Comparison of ENCODE assay signal across 20 mouse cellular contexts in the genomic region with DNA sequence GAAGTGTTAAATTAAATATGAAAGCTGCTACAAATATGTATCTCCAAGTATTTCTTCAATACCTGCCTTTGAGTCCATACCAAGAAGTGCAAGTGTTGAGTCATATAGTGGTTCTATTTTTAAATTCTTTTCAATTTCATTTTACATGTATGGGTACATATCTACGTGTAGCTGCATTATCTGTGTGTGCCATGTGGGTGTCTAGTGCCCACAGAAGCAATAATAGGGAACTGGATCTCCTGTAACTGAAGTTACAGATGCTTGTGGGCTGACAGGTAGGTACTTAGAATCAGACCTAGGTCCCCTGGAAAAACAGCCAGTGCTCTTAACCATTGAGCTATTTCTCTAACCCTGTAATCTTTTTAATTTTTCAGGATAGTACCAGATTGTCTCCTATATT.
"Had no signal": no experiment of that assay in that cellular context is flagged by ENCODE, and none has a peak within 500 bp of the region (broad histone marks: within the 10 kb centered on the region; RNA-seq: fewer than 3 reads in every experiment).

No protein-coding gene starts in this region.

- H3K36me3 ChIP-seq: liver, embryonic 15.5 days; midbrain, embryonic 10.5 days; midbrain, embryonic 13.5 days; neural tube, embryonic 13.5 days; stomach, embryonic 15.5 days had no signal

- DNase-seq: kidney, adult 18-20 months; kidney, adult 9 months; kidney, postnatal 14 days; kidney, postnatal 4 days; layer of hippocampus, postnatal 36 days; lung, adult 2 months; lung, postnatal 14 days; lung, postnatal 4 days; retina, postnatal 1 day; right cerebral cortex, postnatal 25 days; spleen, adult 18-20 months; thymus, postnatal 25 days had no signal

- H3K9ac ChIP-seq: liver, embryonic 15.5 days; midbrain, embryonic 13.5 days; neural tube, embryonic 13.5 days; stomach, embryonic 15.5 days had no signal

- H3K27me3 ChIP-seq: liver, embryonic 15.5 days; midbrain, embryonic 13.5 days; neural tube, embryonic 13.5 days; stomach, embryonic 15.5 days had no signal

- H3K27ac ChIP-seq: left cerebral cortex, adult 2 months; liver, embryonic 15.5 days; midbrain, embryonic 10.5 days; midbrain, embryonic 13.5 days; neural tube, embryonic 13.5 days; stomach, embryonic 15.5 days had no signal

- H3K4me2 ChIP-seq: liver, embryonic 15.5 days; midbrain, embryonic 13.5 days; neural tube, embryonic 13.5 days; stomach, embryonic 15.5 days had no signal

- H3K4me3 ChIP-seq: left cerebral cortex, adult 2 months; liver, embryonic 15.5 days; midbrain, embryonic 10.5 days; midbrain, embryonic 13.5 days; myocyte; neural tube, embryonic 13.5 days; stomach, embryonic 15.5 days had no signal

- H3K4me1 ChIP-seq: liver, embryonic 15.5 days; midbrain, embryonic 10.5 days; midbrain, embryonic 13.5 days; neural tube, embryonic 13.5 days; stomach, embryonic 15.5 days had no signal

- H3K9me3 ChIP-seq: liver, embryonic 15.5 days; midbrain, embryonic 10.5 days; midbrain, embryonic 13.5 days; neural tube, embryonic 13.5 days; stomach, embryonic 15.5 days had no signal

- ATAC-seq: midbrain, embryonic 13.5 days; midbrain, embryonic 16.5 days had no signal
